Mouse (Mus musculus): ENCODE data around the gene Plcb1. TPM values are rescaled to one million over a fixed set of nuclear protein-coding genes. Genes with fewer than 3 reads are reported as not detected.

Plcb1 gene
- polyA plus RNA-seq, 1 experiment from 2014 or later = 12.1 TPM

- Histone ChIP-seq H3K4me1 (no peaks in the 10 kb centered on the region), H3K36me3 (no peaks in the 10 kb centered on the region), H3K4me3 (no peak overlapping the region), H3K4me2 (no peak overlapping the region), H3K27me3 (no peaks in the 10 kb centered on the region), H3K9ac (no peak overlapping the region), H3K27ac (no peak overlapping the region), H3K9me3 (no peaks in the 10 kb centered on the region)
- WGBS = 78% methylated on average over 10 of the region's 10 CpGs
- no peak for ATAC-seq (ENCODE audit: insufficient number of reproducible peaks, low FRiP score, low TSS enrichment, low read depth)
These were observed 136.9 kb downstream of the Plcb1 start for GRCm38 (mm10) chr2:134922636-134923375.

GRCm38 (mm10) chr2:134924143-134924655, 138.3 kb downstream of the Plcb1 start:
- no peaks in the 10 kb centered on the region for H3K9me3 ChIP-seq
- no peak overlapping the region for H3K4me2 ChIP-seq
- no peaks in the 10 kb centered on the region for H3K27me3 ChIP-seq
- no peak for ATAC-seq (ENCODE audit: insufficient number of reproducible peaks, low FRiP score, low TSS enrichment, low read depth)
- H3K4me1 ChIP-seq = no peaks in the 10 kb centered on the region
- 90% methylated on average over 4 of the region's 4 CpGs for WGBS
- no peak overlapping the region for H3K27ac ChIP-seq
- no peaks in the 10 kb centered on the region for H3K36me3 ChIP-seq
- no peak overlapping the region for H3K4me3 ChIP-seq
- no peak overlapping the region for H3K9ac ChIP-seq

- H3K36me3 ChIP-seq = no peaks in the 10 kb centered on the region
- H3K27ac ChIP-seq = no peak overlapping the region
- H3K9me3 ChIP-seq = no peaks in the 10 kb centered on the region
- no peak overlapping the region for H3K9ac ChIP-seq
- WGBS = 72% methylated on average over 1 of the region's 1 CpGs
- no peaks in the 10 kb centered on the region for H3K4me1 ChIP-seq
- no peak overlapping the region for H3K4me2 ChIP-seq
- H3K4me3 ChIP-seq = no peak overlapping the region
- ATAC-seq (ENCODE audit: insufficient number of reproducible peaks, low FRiP score, low TSS enrichment, low read depth) = no peak
- no peaks in the 10 kb centered on the region for H3K27me3 ChIP-seq
These were observed 140.4 kb downstream of the Plcb1 start for GRCm38 (mm10) chr2:134926266-134926665.

GRCm38 (mm10) chr2:134927072-134927471, 141.2 kb downstream of the Plcb1 start:
- H3K27me3 ChIP-seq = no peaks in the 10 kb centered on the region
- H3K9me3 ChIP-seq = no peaks in the 10 kb centered on the region
- H3K4me1 ChIP-seq = no peaks in the 10 kb centered on the region
- 44% methylated on average over 5 of the region's 5 CpGs for whole genome bisulfite sequencing
- no peak overlapping the region for H3K27ac ChIP-seq
- ATAC-seq (ENCODE audit: insufficient number of reproducible peaks, low FRiP score, low TSS enrichment, low read depth) = no peak
- no peak overlapping the region for H3K9ac ChIP-seq
- H3K4me2 ChIP-seq = no peak overlapping the region
- H3K36me3 ChIP-seq = no peaks in the 10 kb centered on the region
- no peak overlapping the region for H3K4me3 ChIP-seq

GRCm38 (mm10) chr2:134929452-134929851, 143.6 kb downstream of the Plcb1 start:
- ATAC-seq (ENCODE audit: insufficient number of reproducible peaks, low FRiP score, low TSS enrichment, low read depth) = no peak
- no peaks in the 10 kb centered on the region for H3K4me1 ChIP-seq
- no peaks in the 10 kb centered on the region for H3K36me3 ChIP-seq
- no peaks in the 10 kb centered on the region for H3K9me3 ChIP-seq
- no peaks in the 10 kb centered on the region for H3K27me3 ChIP-seq
- H3K27ac ChIP-seq = no peak overlapping the region
- H3K4me2 ChIP-seq = no peak overlapping the region
- no peak overlapping the region for H3K4me3 ChIP-seq
- no peak overlapping the region for H3K9ac ChIP-seq

GRCm38 (mm10) chr2:134930961-134931360, 145.1 kb downstream of the Plcb1 start:
- Histone ChIP-seq H3K4me2 (no peak overlapping the region), H3K27ac (no peak overlapping the region), H3K9ac (no peak overlapping the region), H3K9me3 (no peaks in the 10 kb centered on the region), H3K4me3 (no peak overlapping the region), H3K27me3 (no peaks in the 10 kb centered on the region), H3K36me3 (no peaks in the 10 kb centered on the region), H3K4me1 (no peaks in the 10 kb centered on the region)
- 78% methylated on average over 4 of the region's 4 CpGs for WGBS
- ATAC-seq (ENCODE audit: insufficient number of reproducible peaks, low FRiP score, low TSS enrichment, low read depth) = no peak

- Histone ChIP-seq H3K4me3 (no peak overlapping the region), H3K4me2 (no peak overlapping the region), H3K9me3 (no peaks in the 10 kb centered on the region), H3K4me1 (no peaks in the 10 kb centered on the region), H3K36me3 (no peaks in the 10 kb centered on the region), H3K27me3 (no peaks in the 10 kb centered on the region), H3K27ac (no peak overlapping the region), H3K9ac (no peak overlapping the region)
- ATAC-seq (ENCODE audit: insufficient number of reproducible peaks, low FRiP score, low TSS enrichment, low read depth) = no peak
- WGBS = 54% methylated on average over 5 of the region's 5 CpGs
These were observed 146.0 kb downstream of the Plcb1 start for GRCm38 (mm10) chr2:134931756-134932421.

- Histone ChIP-seq H3K27me3 (no peaks in the 10 kb centered on the region), H3K36me3 (no peaks in the 10 kb centered on the region), H3K9me3 (no peaks in the 10 kb centered on the region), H3K4me2 (no peak overlapping the region), H3K4me3 (no peak overlapping the region), H3K27ac (no peak overlapping the region), H3K4me1 (no peaks in the 10 kb centered on the region), H3K9ac (no peak overlapping the region)
- WGBS = 87% methylated on average over 2 of the region's 2 CpGs
- ATAC-seq (ENCODE audit: insufficient number of reproducible peaks, low FRiP score, low TSS enrichment, low read depth) = no peak
These were observed 149.6 kb downstream of the Plcb1 start for GRCm38 (mm10) chr2:134935469-134935868.

GRCm38 (mm10) chr2:134935970-134936649, 150.2 kb downstream of the Plcb1 start:
- no peak overlapping the region for H3K4me2 ChIP-seq
- 77% methylated on average over 6 of the region's 6 CpGs for WGBS
- no peaks in the 10 kb centered on the region for H3K9me3 ChIP-seq
- ATAC-seq (ENCODE audit: insufficient number of reproducible peaks, low FRiP score, low TSS enrichment, low read depth) = no peak
- H3K36me3 ChIP-seq = no peaks in the 10 kb centered on the region
- H3K9ac ChIP-seq = no peak overlapping the region
- no peak overlapping the region for H3K27ac ChIP-seq
- H3K27me3 ChIP-seq = no peaks in the 10 kb centered on the region
- H3K4me1 ChIP-seq = no peaks in the 10 kb centered on the region
- H3K4me3 ChIP-seq = no peak overlapping the region

- H3K36me3 ChIP-seq = no peaks in the 10 kb centered on the region
- no peak overlapping the region for H3K9ac ChIP-seq
- H3K4me2 ChIP-seq = no peak overlapping the region
- ATAC-seq (ENCODE audit: insufficient number of reproducible peaks, low FRiP score, low TSS enrichment, low read depth) = no peak
- WGBS = 20% methylated on average over 1 of the region's 1 CpGs
- no peaks in the 10 kb centered on the region for H3K4me1 ChIP-seq
- H3K4me3 ChIP-seq = no peak overlapping the region
- no peak overlapping the region for H3K27ac ChIP-seq
- H3K27me3 ChIP-seq = no peaks in the 10 kb centered on the region
- no peaks in the 10 kb centered on the region for H3K9me3 ChIP-seq
These were observed 151.8 kb downstream of the Plcb1 start for GRCm38 (mm10) chr2:134937666-134938065.

GRCm38 (mm10) chr2:134942039-134942438, 156.2 kb downstream of the Plcb1 start:
- Histone ChIP-seq H3K4me1 (no peaks in the 10 kb centered on the region), H3K36me3 (no peaks in the 10 kb centered on the region), H3K9ac (no peak overlapping the region), H3K4me2 (no peak overlapping the region), H3K4me3 (no peak overlapping the region), H3K27ac (no peak overlapping the region), H3K27me3 (no peaks in the 10 kb centered on the region), H3K9me3 (no peaks in the 10 kb centered on the region)
- WGBS = 87% methylated on average over 4 of the region's 4 CpGs
- no peak for ATAC-seq (ENCODE audit: insufficient number of reproducible peaks, low FRiP score, low TSS enrichment, low read depth)

- Histone ChIP-seq H3K9ac (no peak overlapping the region), H3K27me3 (no peaks in the 10 kb centered on the region), H3K9me3 (no peaks in the 10 kb centered on the region), H3K36me3 (no peaks in the 10 kb centered on the region), H3K4me3 (no peak overlapping the region), H3K4me2 (no peak overlapping the region), H3K4me1 (no peaks in the 10 kb centered on the region), H3K27ac (no peak overlapping the region)
- WGBS = 45% methylated on average over 2 of the region's 2 CpGs
- no peak for ATAC-seq (ENCODE audit: insufficient number of reproducible peaks, low FRiP score, low TSS enrichment, low read depth)
These were observed 157.1 kb downstream of the Plcb1 start for GRCm38 (mm10) chr2:134942919-134943318.

Data from limb, embryonic 15.5 days (tissue).